1 mouse cellular context compared by ENCODE assay signal in genomic region chr5:121452906-121453305, GRCm38 (mm10).
TF ChIP-seq lines count a peak whose summit lies in the region.

No protein-coding gene starts in this region.

TF ChIP-seq in MEL, 35 proteins besides CTCF, POLR2A, EP300 and RAD21 (continued from another document):
- TF ChIP-seq KAT2A (conservative IDR thresholded peaks at IDR 0.05; ENCODE audit: low read depth, low read length) = no peak
- no peak for TF ChIP-seq ETS1 (IDR thresholded peaks at IDR 0.05; ENCODE audit: low read depth, low read length)
- no peak for TF ChIP-seq CHD2 (IDR thresholded peaks at IDR 0.05; ENCODE audit: low read length)
- no peak for TF ChIP-seq NELFE (IDR thresholded peaks at IDR 0.05; ENCODE audit: low read depth, low read length)
